Mouse (Mus musculus) forebrain, embryonic 12.5 days (tissue): ENCODE measurements at regions not wholly inside any gene's neighbourhood (a gene's known extent, or its start where the extent isn't known, plus 50 kb on each side); places are given as distances from the start of the nearest gene placed in this dataset.

Experiments used
- ATAC-seq: fragments of 200-750 bp; cut with Nextera tagmentation; 2 replicates; pipeline ENCODE4 v1.8.0; 2017; ENCODE audit warnings: moderate TSS enrichment; ENCODE audit not compliant: low FRiP score
- H3K27ac ChIP-seq: fragments of 300-500 bp; sonication (generic); 2 replicates; pipeline ENCODE4 v1.5.1; 2016; ENCODE audit warnings: mild to moderate bottlenecking
- H3K27me3 ChIP-seq: fragments of 300-500 bp; sonication (generic); 2 replicates; pipeline ENCODE4 v1.6.1; 2016; ENCODE audit warnings: mild to moderate bottlenecking
- H3K36me3 ChIP-seq: fragments of 300-500 bp; sonication (generic); replicated peaks from 2 replicates; pipeline ENCODE4 v1.6.1; 2016; ENCODE audit warnings: mild to moderate bottlenecking
- H3K4me1 ChIP-seq: fragments of 300-500 bp; sonication (generic); 2 replicates; pipeline ENCODE4 v1.6.1; 2016
- H3K4me2 ChIP-seq: fragments of 300-500 bp; sonication (generic); 2 replicates; pipeline ENCODE4 v1.6.1; 2016; ENCODE audit warnings: mild to moderate bottlenecking, moderate library complexity
- H3K4me3 ChIP-seq: fragments of 300-500 bp; sonication (generic); replicated peaks from 2 replicates; pipeline ENCODE4 v1.5.1; 2016; ENCODE audit warnings: mild to moderate bottlenecking
- H3K9ac ChIP-seq: fragments of 300-500 bp; sonication (generic); 2 replicates; pipeline ENCODE4 v1.6.1; 2016; ENCODE audit warnings: mild to moderate bottlenecking
- H3K9me3 ChIP-seq: fragments of 300-500 bp; sonication (generic); 2 replicates; pipeline ENCODE4 v1.6.1; 2016
- WGBS: fragments of 180-500 bp; shearing (Covaris S2); methylation state at CpG from one replicate; pipeline ENCODE4 v1.1.7; 2016; 5-methylcytosine and 5-hydroxymethylcytosine counted together

DNA sequence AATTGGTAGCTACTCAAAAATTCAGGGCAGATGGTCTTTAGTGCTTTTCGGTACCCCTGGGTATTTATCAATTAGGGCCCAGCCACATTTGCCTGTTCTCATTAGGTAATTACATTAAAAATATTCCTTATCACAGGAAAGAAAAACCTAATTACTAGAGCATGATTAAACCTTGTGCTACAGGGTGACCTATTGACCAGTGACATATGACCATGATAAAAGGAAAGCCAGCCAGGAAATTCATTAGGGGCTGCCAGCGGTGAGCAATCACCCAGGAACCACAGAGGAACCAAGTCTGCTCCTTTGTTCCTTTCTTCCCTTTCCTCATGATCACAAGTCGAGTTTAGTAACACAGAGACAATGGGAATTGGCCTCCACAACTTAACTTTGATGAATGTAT is 394.4 kb upstream of the Prickle1 start:
- no peak overlapping the region for H3K9ac ChIP-seq
- H3K9me3 ChIP-seq, result no peaks in the 10 kb centered on the region
- no peak overlapping the region for H3K27ac ChIP-seq
- no peak for ATAC-seq
- H3K36me3 ChIP-seq, result no peaks in the 10 kb centered on the region
- no peak overlapping the region for H3K4me2 ChIP-seq
- H3K4me3 ChIP-seq, result no peak overlapping the region
- 0 out of 2 replicates have a peak, but pooled peaks cover 5% of the 10 kb centered on the region for H3K4me1 ChIP-seq
- 0 out of 2 replicates have a peak, but pooled peaks cover 2% of the 10 kb centered on the region for H3K27me3 ChIP-seq
- 42% methylated on average over 3 of the region's 3 CpGs for WGBS

GRCm38 (mm10) chr15:93988367-93988766 is 392.7 kb upstream of the Prickle1 start:
- WGBS, result 71% methylated on average over 5 of the region's 5 CpGs

DNA sequence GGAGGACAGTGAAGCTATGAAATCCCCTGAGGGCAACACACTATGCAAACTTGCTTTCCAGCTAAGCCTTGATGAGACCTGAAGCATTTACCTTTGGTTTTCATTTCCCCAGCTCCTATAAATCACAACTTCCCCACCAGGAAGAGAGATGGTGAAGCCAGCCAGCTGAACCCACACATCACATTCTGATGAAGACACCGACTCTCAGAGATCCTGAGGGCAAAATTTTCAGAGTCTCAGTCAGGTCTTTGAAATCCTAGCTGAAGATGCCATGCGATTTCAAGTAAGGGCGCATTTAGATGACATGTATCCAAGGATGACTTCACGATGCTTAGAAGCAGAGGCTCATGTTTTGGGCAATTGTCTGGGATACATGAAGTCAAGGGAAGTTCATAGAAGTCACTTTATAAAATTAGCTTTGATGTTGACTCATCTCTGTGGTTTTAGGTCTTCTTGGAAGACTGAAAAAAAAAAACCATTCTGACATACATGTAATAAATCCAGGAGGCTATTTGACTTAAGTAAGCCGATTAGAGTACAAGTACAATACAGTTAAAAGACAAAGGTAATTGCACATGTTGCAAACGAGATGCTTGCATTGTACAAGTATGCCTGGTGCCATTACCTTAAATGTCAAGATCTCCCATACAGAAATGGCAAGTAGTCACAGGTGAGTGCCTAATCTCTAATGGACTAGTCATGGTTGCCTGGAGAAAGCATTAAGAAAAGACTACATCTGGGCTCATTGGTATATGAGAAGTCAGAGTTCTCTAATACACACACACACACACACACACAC is 391.1 kb upstream of the Prickle1 start:
- H3K36me3 ChIP-seq, result no peaks in the 10 kb centered on the region
- H3K9me3 ChIP-seq, result no peaks in the 10 kb centered on the region
- WGBS, result 86% methylated on average over 6 of the region's 6 CpGs
- H3K4me2 ChIP-seq, result no peak overlapping the region
- H3K9ac ChIP-seq, result no peak overlapping the region
- ATAC-seq, result no peak
- no peak overlapping the region for H3K4me3 ChIP-seq
- no peak overlapping the region for H3K27ac ChIP-seq
- H3K4me1 ChIP-seq, result no peaks in the 10 kb centered on the region
- H3K27me3 ChIP-seq, result 0 out of 2 replicates have a peak, but pooled peaks cover 2% of the 10 kb centered on the region

More at GRCm38 (mm10) chr15:93988367-93988766, 392.7 kb upstream of the Prickle1 start:
- Histone ChIP-seq H3K9ac (no peak overlapping the region), H3K4me3 (no peak overlapping the region), H3K36me3 (no peaks in the 10 kb centered on the region), H3K9me3 (no peaks in the 10 kb centered on the region), H3K27ac (no peak overlapping the region), H3K4me2 (no peak overlapping the region), H3K27me3 (0 out of 2 replicates have a peak, but pooled peaks cover 2% of the 10 kb centered on the region), H3K4me1 (no peaks in the 10 kb centered on the region)
- no peak for ATAC-seq

DNA sequence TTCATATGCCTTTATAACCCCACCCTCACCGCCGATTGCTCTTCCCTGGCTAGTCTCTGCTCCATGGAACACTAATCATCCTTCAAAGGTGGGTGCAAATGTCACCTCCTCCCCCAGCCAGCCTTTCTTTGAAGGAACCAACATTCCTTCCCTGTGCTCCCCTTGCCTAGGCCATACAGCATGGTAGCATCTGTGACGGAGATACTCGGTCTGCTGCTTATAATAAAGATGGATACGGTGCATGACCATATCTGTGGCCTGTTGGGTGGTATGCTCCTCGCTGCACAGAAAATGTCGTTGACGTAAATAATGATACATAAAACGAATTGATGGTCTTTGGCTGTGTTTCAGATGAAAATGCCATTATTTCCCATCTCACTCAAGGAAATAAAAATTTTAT is 386.4 kb upstream of the Prickle1 start:
- Histone ChIP-seq H3K9me3 (no peaks in the 10 kb centered on the region), H3K27ac (no peak overlapping the region), H3K9ac (no peak overlapping the region), H3K4me3 (no peak overlapping the region), H3K4me1 (no peaks in the 10 kb centered on the region), H3K27me3 (no peaks in the 10 kb centered on the region), H3K36me3 (no peaks in the 10 kb centered on the region), H3K4me2 (no peak overlapping the region)
- 94% methylated on average over 9 of the region's 9 CpGs for WGBS
- ATAC-seq, result no peak

GRCm38 (mm10) chr15:93977494-93977893 is 381.8 kb upstream of the Prickle1 start:
- Histone ChIP-seq H3K27ac (no peak overlapping the region), H3K27me3 (no peaks in the 10 kb centered on the region), H3K4me3 (no peak overlapping the region), H3K4me1 (no peaks in the 10 kb centered on the region), H3K4me2 (no peak overlapping the region), H3K36me3 (no peaks in the 10 kb centered on the region), H3K9me3 (no peaks in the 10 kb centered on the region), H3K9ac (no peak overlapping the region)
- 79% methylated on average over 5 of the region's 5 CpGs for WGBS
- ATAC-seq, result no peak

DNA sequence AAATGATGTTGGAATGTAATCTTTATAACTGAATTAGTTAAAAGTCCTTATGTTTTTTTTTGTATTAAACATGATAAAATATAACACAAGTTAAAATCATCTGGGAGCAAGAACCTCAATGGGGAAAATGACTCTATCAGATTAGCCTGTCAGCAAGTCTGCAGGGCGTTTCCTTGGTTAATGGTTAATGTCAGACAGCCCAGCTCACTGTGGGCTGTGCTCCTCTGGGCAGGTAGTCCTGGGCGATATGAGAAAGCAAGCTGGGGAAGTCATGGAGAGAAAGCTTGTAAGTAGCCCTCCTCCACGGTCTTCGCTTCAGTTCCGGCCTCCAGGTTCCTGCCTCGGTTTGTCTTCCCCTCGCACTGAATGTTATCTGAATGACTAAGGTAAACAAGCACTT is 379.0 kb upstream of the Prickle1 start:
- ATAC-seq, result no peak
- no peak overlapping the region for H3K4me3 ChIP-seq
- H3K36me3 ChIP-seq, result no peaks in the 10 kb centered on the region
- H3K4me1 ChIP-seq, result no peaks in the 10 kb centered on the region
- H3K9me3 ChIP-seq, result no peaks in the 10 kb centered on the region
- H3K27me3 ChIP-seq, result no peaks in the 10 kb centered on the region
- 84% methylated on average over 7 of the region's 7 CpGs for WGBS
- H3K4me2 ChIP-seq, result no peak overlapping the region
- H3K9ac ChIP-seq, result no peak overlapping the region
- no peak overlapping the region for H3K27ac ChIP-seq

GRCm38 (mm10) chr15:93972979-93973378 is 377.3 kb upstream of the Prickle1 start:
- no peaks in the 10 kb centered on the region for H3K9me3 ChIP-seq
- no peak overlapping the region for H3K27ac ChIP-seq
- no peak overlapping the region for H3K4me3 ChIP-seq
- H3K27me3 ChIP-seq, result no peaks in the 10 kb centered on the region
- no peak overlapping the region for H3K9ac ChIP-seq
- no peaks in the 10 kb centered on the region for H3K36me3 ChIP-seq
- ATAC-seq, result no peak
- H3K4me2 ChIP-seq, result no peak overlapping the region
- no peaks in the 10 kb centered on the region for H3K4me1 ChIP-seq
- WGBS, result 85% methylated on average over 5 of the region's 5 CpGs

DNA sequence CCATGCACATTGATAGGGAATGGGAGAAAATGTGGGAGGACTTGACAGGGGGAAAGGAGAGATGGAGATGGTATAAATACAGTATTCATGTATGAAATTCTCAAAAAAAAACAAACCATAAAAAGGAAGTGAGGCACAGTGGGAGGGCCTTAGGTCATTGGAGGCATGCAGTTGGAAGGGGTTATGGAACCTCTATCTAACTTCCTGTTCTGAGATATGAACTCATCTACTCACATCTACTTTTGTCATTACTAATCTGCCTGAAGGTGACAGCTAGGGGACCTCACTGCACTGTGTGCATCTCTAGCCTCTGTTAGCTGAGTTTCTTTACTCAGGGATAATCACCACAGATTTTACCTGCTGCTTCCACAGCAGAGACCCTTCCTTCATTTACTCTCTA is 366.3 kb upstream of the Prickle1 start:
- no peak for ATAC-seq
- Histone ChIP-seq H3K4me2 (no peak overlapping the region), H3K9ac (no peak overlapping the region), H3K4me1 (no peaks in the 10 kb centered on the region), H3K4me3 (no peak overlapping the region), H3K36me3 (no peaks in the 10 kb centered on the region), H3K27me3 (no peaks in the 10 kb centered on the region), H3K9me3 (no peaks in the 10 kb centered on the region), H3K27ac (no peak overlapping the region)

GRCm38 (mm10) chr15:93959931-93960330 is 364.2 kb upstream of the Prickle1 start:
- Histone ChIP-seq H3K4me2 (no peak overlapping the region), H3K4me3 (no peak overlapping the region), H3K36me3 (no peaks in the 10 kb centered on the region), H3K4me1 (no peaks in the 10 kb centered on the region), H3K27ac (no peak overlapping the region), H3K9me3 (no peaks in the 10 kb centered on the region), H3K9ac (no peak overlapping the region), H3K27me3 (no peaks in the 10 kb centered on the region)
- 74% methylated on average over 8 of the region's 8 CpGs for WGBS
- no peak for ATAC-seq

- Histone ChIP-seq H3K9ac (no peak overlapping the region), H3K4me2 (no peak overlapping the region), H3K27ac (no peak overlapping the region), H3K9me3 (no peaks in the 10 kb centered on the region), H3K4me1 (no peaks in the 10 kb centered on the region), H3K36me3 (no peaks in the 10 kb centered on the region), H3K27me3 (no peaks in the 10 kb centered on the region), H3K4me3 (no peak overlapping the region)
- ATAC-seq, result no peak
- 70% methylated on average over 1 of the region's 1 CpGs for whole genome bisulfite sequencing
Measured at GRCm38 (mm10) chr15:93958086-93958485, 362.4 kb upstream of the Prickle1 start.

DNA sequence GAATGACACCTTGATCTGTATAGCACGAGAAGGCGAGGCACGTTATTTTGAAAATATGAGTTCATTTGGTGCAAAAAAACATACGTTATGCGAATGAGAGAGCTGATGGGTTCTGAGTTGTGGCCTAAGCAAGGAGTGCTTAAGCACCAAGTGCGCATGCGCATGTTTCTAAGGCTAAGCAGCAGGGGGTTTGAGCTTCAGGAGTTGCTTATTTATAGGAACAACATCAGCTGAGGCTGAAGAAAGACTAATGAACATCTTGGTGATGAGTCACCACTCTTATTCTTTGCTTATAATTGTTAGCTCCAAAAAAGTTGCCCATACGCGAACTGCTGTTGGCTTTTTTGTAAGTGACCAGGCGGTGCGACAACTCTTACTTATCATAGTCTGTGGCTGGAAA is 361.1 kb upstream of the Prickle1 start:
- no peak for ATAC-seq
- Histone ChIP-seq H3K4me2 (no peak overlapping the region), H3K27ac (no peak overlapping the region), H3K9me3 (no peaks in the 10 kb centered on the region), H3K4me3 (no peak overlapping the region), H3K9ac (no peak overlapping the region), H3K27me3 (no peaks in the 10 kb centered on the region), H3K4me1 (no peaks in the 10 kb centered on the region), H3K36me3 (no peaks in the 10 kb centered on the region)
- 95% methylated on average over 11 of the region's 11 CpGs for WGBS

- Histone ChIP-seq H3K36me3 (no peaks in the 10 kb centered on the region), H3K9me3 (no peaks in the 10 kb centered on the region), H3K4me3 (no peak overlapping the region), H3K27ac (no peak overlapping the region), H3K4me1 (no peaks in the 10 kb centered on the region), H3K4me2 (no peak overlapping the region), H3K9ac (no peak overlapping the region), H3K27me3 (no peaks in the 10 kb centered on the region)
- ATAC-seq, result no peak
- WGBS, result 67% methylated on average over 1 of the region's 1 CpGs
Measured at GRCm38 (mm10) chr15:93953548-93953947, 357.9 kb upstream of the Prickle1 start.

DNA sequence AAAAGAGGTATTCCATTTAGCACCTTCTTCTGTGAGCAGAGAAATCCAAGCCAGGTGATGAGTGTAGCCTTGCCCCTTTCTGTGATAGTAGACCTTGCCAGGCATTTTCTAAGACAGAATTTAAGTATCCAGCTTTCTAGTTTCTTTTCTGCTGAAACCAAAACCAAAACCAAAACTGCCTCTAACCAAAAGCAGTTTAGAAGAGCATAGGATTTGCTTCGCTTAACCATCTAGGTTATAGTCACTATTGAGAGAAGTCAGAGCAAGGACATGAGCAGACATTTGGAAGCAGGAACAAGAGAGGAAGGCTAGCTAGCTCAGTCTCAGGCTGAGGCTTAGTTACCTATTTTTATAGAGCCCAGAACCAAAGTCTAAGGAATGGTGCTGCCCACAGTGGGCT is 354.8 kb upstream of the Prickle1 start:
- Histone ChIP-seq H3K4me3 (no peak overlapping the region), H3K36me3 (no peaks in the 10 kb centered on the region)
- 97% methylated on average over 1 of the region's 1 CpGs for WGBS

More for the DNA sequence above, 354.8 kb upstream of the Prickle1 start:
- H3K27me3 ChIP-seq, result no peaks in the 10 kb centered on the region
- H3K4me1 ChIP-seq, result no peaks in the 10 kb centered on the region
- no peaks in the 10 kb centered on the region for H3K9me3 ChIP-seq
- no peak overlapping the region for H3K4me2 ChIP-seq
- H3K27ac ChIP-seq, result no peak overlapping the region
- no peak overlapping the region for H3K9ac ChIP-seq
- ATAC-seq, result no peak
